Mouse (Mus musculus) ovary, postnatal 36 days (tissue): ENCODE results near the gene Dmrt1.
A peak's percentile ranks its signal among the peaks of the same experiment; 100 is the strongest.
"Not testable (repeated sequence)": the region's sequence is repeated elsewhere in the genome, so short reads cannot be mapped to it uniquely, and the experiment has no call there.

Experiments
- DNase-seq: peaks from one replicate; pipeline ENCODE4 v3.0.0; 2022; ENCODE audit warnings: low spot score, mixed read lengths

Gene Dmrt1

DNA sequence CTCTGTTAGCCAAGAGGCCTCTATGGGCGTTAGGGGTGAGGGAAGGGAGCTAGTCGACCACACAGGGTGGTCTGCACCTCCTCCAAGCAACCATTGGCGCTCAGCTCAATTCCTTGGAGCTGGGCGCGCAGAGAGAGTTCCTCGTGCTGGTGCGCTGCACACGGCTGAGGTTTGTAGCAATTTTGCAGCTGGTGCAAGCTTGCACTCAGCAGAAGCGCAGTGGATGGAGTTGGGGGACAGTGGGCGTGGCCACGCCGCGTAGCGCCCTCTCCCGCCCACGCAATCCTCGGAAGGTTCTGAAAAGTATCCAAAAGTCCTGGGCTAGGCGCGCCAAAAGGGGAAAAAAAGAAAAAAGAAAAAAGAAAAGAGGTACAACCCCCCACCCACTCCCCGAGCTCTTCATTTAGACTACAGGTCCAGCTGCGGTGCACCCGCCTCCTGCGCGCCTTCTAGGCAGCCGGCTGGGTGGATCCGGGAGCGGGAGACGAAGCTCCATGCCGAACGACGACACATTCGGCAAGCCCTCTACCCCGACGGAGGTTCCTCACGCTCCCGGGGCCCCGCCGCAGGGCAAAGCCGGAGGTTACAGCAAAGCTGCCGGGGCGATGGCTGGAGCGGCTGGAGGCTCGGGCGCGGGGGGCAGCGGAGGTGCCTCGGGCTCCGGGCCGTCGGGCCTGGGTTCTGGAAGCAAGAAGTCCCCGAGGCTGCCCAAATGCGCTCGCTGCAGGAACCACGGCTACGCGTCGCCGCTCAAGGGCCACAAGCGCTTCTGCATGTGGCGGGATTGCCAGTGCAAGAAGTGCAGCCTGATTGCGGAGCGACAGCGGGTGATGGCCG is at the start of gene Dmrt1:
Gene Dmrt1 (plus strand): TSS at position 259 of the 837 bp plus-strand sequence.
- peak; percentile 10 for DNase-seq

DNA sequence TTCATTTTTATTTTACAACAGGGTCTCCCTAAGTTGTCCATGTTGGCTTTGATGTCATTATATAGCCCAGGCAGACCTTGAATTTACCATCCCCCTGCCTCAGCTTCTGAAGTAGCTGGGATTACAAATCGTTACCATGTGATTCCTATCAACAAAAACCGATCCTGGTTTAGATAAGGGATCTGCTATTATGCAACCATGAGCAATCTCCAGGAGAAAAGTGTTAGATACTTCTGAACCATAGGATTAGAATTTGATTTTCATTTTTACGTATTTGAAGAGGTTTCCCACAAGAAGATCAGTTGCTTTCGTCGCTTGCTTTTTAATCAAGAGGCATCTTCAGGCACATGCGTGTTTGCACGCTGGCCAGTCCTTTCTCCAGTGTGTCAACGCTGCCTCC is 44.7 kb upstream of the Dmrt1 start:
- no peak for DNase-seq

DNA sequence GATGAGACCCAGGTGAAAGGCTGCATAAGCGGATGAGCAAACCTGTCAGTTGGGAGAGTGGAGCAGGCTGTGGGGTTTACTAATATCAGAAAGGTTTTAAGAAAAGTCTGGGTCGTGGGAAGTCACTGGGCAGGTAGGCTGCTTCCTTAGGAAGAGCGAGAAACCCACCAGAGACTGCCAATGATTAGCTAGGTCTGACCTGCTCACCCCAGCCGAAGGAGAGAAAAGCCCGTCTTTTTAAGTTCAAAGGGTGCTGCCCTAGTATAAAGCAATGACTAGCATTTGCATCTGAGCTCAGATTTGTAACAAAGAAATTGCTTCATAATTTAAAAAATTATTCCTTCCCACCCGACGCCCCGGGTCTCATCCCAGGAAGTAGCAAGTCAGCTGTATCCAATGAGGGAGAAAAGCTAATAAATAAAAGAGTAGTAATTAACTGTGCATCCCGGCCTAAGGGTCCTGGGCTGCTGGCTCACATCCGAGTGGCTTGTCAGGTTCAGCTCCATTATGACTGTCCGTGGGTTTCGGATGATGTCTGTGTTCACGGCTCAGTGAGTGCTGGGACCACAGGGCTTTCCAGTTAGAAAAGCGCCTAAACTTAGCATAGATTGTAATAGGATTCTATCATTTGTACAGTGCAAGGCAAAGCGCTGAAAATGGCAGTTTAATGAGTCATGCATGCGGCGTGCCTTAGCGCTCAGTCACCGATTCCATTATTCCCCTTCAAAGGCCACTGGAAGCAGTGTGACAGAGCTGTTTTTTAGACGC is 43.7 kb upstream of the Dmrt1 start:
- no peak for DNase-seq

DNA sequence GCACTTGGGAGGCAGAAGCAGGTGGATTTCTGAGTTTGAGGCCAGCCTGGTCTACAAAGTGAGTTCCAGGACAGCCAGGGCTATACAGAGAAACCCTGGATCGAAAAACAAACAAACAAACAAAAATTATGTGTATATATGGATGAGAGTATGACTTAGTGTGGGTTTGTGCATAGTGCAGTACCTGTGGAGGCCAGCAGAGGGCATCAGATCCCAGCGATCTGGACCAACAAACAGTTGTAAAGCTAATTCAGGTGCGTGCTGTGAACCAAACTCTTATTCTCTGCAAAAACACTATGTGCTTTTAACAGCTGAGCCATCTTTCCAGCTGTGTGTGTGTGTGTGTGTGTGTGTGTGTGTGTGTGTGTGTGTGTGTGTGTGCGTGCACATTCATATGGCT is 29.6 kb upstream of the Dmrt1 start:
- DNase-seq = not testable (repeated sequence)

DNA sequence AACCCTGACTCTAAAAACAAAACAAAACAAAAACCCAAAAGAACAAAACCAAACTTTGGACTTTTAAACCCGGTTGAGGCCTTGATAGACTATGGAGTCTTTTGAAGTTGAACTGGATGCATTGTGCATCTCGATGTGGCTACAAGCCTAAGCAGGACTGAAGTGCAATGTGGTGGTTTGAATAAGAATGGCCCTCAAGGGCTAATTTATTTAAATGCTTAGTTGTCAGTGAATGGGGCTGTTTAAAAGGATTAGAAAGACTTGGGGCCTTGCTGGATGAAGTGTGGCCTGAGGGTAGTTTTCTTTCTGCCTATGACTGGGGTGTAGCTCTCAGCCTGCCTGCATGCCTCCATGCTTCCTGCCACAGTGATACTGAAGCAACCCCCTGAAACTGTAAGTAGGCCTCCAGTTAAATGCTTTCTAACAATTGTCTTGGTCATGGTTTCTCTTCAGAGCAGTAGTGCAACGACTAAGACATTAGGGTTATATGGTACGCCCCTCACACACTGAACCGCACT is 26.2 kb upstream of the Dmrt1 start:
- no peak for DNase-seq

DNA sequence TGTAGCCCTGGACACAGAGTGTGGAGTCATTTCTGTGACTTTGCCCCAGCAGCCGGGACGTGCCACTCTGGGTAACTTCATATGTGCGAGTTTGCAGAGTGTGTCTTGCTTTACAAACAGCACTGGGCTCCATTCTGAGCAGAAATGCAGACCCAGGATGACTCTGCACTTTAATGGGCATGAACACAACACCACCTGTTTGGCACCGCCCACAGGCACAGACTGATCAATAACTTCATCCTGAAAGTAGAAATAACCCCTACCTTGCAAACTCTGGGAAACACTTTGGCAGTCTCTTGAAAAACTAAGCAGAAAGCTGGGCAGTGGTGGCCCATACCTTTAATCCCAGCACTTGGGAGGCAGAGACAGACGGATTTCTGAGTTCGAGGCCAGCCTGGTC is 24.6 kb upstream of the Dmrt1 start:
- no peak for DNase-seq

DNA sequence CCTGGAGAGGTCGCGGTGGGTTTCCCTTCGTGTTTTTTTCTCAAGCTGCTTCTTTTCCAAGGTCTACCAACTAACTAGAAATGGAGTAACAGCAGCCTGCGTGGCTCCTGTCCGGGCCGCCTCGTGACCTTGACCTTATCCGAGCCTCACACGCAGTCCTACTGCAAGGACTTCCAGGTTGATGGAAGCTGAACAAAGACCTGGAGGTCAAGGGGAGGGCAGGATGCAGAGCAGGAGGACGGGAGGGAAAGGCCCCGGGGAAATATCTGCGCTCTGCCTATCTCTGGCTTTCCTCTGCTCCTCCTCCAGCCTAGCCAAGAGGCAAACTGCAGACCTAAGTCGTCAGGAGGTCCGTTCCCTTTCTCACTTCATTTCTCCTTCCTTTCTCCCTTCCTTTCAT is 18.9 kb upstream of the Dmrt1 start:
- DNase-seq = no peak

DNA sequence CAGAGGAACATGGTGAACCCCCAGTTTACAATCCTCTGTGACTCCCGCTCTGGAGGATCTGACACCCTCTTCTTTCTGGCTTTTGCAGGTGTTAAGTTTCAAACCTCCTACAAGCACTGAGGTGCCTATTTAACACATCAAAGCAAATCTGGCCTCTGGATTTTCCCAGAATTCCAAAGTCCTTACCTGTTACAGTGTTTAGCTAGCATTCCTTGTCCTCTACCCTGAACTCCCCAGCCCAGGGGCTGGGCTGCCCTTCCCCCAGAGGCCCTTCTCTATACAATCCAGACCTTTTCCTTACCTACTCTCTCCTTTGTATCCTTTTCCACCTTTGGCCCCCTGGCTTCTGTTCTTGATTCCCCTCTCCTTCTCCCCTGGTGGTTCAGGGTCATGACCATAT is 18.1 kb upstream of the Dmrt1 start:
- no peak for DNase-seq

DNA sequence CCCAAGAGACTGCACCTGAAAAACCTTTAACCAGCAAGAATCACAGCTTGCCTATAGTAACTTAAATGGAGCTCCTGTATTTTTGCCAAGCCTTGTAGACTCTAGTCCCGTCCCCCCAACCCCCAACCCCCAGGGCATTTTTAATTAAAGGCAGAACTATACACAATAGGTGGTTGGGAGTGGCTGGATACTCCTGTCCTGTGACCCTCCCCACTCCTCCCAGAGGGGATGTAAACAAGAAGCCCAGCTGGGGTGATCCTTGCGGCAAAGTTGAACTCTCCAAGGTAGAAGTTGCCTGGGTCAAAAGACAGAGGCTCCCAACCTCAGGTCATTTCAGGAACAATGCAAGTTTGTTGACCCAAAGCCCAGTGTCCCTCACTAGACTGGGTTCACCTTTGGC is 16.9 kb upstream of the Dmrt1 start:
- no peak for DNase-seq

DNA sequence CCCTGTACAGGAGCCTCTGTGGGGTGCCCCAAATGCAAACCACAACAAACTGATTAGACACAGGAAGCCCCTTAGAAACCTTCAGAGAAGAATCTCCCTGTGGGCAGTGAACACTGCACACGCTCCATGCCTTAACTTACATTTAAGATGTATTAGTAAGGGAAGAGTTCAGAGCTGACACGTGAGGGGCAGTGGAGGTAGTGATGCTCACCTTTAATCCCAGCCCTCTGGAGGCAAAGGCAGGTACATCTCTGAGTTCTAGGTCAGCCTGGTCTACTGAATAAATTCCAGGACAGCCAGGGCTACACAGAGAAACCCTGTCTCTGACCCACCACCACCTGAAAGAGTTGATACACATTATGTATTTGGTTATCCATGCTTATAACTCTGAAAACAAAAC is 15.9 kb upstream of the Dmrt1 start:
- DNase-seq = no peak

DNA sequence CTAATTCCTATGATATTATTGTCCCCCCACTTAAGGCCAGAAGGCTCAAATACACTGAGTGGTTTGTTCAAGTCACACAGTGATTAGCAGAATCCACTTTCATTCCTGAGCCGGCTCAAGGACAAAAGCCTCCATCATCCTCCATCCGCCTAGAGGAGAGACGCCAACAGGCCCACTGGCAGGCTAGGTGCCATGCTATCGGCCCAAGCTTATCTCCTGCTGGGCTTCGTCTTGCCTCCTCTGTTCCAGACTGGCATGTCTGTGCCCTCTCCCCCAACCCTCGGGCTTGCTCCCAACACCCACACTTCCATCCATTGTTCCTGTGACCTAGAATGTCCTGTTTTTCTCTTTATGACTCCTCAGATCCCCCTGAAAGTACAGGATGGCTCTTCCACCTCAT is 8.0 kb upstream of the Dmrt1 start:
- DNase-seq = no peak

DNA sequence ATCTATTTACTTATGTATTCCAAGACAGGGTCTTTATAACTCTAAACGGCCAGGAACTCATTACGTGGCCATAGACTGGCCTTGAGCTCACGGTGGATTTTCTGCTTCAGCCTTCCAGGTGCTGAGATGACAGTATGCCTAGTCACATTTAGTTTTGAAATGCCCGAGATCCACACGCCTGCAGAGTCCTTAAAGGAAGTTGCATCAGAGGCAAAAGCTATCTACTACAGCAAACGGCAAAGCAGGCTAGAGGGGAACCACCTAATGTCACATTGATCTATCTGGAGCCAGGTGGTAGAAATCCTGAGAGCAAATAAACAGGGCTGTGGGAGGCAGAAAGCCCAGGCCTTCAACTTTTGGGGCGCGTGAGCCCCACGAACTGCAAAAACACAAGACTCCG is 540 bp upstream of the Dmrt1 start:
- no peak for DNase-seq

DNA sequence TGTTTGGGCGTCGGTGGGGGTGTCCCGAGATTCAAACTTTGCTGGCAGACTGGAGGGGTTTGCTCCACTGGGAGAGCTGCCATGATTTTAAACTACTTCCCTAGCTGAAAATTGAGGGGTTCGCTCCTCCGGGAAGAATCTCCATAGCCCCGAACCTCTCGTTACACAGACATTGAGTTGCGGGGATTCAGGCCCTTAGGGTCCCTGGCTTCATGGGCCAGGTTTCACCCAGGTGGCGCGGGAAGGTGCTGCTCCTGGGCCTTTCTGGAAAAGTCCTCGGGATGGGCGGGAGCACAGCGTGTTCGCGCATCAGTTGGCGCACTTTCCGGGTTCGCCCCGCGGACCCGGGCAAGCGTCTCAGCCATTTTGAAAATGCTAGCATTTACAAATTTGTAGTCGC is 1.2 kb downstream of the Dmrt1 start:
- no peak for DNase-seq

DNA sequence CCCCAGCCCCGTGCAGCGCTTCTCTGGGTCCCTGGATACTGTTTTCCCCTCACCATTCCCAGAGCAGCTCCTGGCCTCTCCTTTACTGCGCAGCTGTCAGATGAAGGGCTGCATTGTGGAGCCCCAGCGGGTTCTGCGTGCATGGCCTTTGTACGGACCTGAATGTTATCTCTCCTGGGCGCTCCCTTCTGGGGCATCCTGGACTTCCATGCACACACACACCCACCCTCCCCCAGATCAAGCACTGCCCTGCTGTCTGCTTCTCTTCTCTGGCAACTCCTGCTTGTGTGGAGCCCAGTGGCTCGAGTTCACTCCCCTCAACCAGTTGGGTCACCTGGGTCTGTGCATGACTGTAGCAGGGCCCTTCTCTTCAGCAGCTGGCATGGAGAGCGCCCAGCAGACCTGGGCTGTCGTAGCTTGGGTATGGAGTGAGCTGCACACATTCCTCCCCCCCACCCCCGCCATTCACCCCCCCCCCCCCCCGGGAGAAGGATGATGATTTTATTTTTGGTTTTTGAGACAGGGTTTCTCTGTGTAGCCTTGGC is 9.6 kb downstream of the Dmrt1 start:
- peak; percentile 8 for DNase-seq

DNA sequence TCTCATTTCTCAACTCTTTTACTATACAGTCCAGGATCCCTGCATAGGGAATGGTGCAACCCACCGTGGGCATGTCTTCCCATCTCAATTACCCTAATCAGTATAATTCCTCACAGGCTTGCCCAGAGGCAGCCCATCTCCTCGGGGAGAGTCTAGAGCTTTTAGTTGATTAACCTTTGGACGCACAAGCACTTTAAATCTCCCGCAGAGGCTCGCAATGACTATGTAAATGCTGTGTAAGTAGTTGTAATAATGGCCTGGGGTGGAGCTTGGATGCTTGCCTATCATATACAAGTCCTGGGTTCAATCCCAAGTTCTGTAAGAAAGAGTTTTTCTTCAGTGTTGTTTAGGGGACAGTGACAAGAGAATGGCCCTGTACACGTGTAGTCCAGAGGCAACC is 18.7 kb downstream of the Dmrt1 start:
- DNase-seq = no peak

DNA sequence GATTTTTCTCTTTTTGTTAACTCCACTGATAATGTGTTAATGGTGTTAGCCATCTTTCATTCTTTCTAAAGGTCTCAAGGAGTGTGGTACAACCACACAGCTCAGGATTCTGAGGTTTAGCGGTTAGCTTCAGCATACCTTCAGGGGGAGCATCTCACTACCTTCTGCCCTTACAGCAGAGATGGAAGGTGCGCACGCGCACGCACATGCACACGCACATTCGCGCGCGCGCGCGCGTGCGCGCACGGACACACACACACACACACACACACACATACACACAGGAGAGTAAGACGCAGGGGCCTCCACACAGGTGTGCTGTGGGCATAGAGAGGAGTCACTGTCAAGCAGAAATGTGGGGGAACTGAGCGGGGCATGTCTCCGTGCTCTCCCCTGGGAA is 20.3 kb downstream of the Dmrt1 start:
- DNase-seq = no peak

DNA sequence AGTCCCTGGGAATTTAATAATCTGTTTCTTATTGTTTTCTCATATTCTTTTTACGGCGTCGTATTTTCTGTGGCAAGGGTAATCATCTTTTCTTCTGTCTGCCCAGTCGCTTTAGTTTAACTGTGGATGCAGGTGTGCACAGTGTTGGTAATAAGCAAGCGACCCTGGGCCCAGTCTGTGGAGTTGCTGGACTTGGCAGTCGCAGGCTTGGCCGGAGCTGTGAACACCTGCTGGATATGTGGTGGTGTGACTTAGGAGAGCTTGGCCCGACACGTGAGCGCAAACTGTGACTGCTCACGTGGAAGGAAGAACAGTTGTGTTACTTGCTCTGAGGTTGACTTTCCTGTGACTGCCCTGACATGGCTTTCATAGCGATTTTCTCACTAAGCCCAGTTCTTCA is 24.3 kb downstream of the Dmrt1 start:
- no peak for DNase-seq

DNA sequence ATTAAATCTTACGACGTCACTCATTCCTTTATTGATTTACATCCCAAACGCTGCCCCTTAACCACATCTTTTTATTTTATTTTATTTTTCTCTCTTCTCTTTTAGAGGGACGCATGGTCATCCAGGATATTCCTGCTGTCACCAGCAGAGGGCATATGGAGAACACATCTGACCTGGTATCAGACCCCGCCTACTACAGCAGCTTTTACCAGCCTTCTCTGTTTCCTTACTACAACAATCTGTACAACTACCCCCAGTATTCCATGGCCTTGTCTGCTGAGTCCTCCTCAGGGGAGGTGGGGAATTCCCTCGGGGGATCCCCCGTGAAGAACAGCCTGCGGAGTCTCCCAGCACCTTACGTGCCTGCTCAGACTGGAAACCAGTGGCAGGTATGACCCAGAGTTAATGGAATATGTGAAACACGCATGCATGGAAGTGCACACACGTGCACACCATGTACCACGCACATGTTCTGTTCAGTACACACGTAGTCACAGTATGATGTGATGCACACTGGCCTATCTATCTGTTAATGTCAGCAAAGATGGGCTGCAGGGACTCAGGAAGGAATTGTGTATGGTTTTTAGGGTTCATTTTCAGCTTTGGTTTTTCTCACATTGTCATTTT is 40.4 kb downstream of the Dmrt1 start:
- DNase-seq = peak; percentile 21

DNA sequence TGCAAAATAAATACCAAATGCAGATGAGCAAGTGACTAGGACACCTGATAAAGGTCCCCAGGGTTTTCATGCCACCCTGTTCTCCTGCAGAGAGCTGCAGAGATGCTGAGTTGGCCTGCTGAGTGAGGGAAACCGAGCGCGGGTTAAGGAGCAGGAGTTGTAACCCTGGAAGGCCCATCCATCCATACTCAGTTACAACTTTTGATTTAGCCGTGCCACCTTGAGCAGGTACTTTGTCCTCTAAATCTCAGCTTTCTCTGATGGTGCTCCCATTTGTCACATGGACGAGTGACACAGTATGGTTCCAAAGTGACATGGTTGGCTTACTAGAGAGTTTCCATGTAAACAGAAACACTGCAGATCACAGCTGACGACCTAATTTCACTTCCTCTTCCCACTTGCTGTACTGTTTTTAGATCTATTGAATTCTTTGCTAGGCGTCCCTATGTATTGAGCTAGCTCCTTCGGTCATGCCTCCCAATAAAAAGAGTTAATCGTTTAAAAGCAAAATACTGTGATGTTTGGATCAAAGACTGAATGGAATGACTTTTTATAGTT is 41.7 kb downstream of the Dmrt1 start:
- DNase-seq = no peak

DNA sequence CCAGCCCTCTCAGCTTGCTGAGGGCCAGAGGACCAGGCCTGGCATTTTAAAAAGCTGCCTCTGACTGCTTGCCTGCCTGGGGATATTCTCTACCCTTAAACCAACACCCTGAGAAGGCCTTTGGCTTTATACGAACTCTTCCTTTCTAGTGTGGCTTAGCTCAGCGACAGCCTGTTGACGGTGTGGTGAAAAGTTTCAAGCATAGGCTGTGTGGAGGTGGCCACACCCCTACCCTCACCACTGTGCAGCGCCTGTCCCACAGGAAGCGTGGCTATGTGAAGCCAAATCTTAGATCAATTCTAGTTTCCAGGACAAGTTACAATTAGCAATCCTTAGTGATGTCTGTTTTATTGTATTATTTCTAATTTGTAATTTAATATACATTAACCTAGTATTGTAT is 44.9 kb downstream of the Dmrt1 start:
- no peak for DNase-seq

DNA sequence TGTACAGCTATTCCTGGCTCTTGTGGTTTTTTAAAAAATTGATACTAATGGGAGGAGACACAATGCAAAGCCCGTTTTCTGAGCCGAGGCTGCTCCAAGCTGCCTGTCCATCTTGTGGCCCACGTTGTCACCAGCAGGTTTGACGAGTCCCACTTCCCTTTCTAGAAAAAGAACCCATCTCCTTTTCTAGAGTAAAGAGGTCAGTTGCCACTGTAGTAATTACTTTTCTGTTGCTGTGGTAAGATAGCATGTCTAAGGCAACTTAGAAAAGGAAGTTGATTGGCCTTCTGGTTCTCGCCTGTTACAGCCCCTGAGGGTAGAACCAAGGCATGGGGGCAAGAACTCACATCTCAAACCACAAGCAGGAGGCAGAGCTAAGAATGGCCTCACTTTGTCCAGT is 45.6 kb downstream of the Dmrt1 start:
- DNase-seq = no peak

DNA sequence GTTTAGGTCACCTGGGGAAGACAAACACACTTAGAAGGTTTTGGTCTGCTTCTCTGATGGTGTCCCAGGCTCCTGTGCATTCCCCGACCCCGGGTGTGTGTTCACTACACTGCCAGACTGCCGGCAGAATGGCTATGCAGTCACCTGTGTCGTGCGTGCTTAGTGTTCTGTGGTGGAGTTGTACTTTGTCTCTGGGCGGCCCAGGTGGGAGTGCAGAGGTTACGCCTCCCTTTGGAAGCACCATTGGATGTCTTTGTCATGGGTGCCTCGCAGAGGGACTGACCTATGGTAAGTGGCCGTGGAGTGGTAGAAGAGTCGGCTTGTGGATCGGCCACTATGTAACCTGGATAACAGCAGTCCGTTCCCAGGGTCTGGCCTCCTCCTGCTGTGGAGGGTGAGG is 59.0 kb downstream of the Dmrt1 start:
- no peak for DNase-seq
